Comparison of ENCODE assay signal across 8 mouse cellular contexts in the genomic region with DNA sequence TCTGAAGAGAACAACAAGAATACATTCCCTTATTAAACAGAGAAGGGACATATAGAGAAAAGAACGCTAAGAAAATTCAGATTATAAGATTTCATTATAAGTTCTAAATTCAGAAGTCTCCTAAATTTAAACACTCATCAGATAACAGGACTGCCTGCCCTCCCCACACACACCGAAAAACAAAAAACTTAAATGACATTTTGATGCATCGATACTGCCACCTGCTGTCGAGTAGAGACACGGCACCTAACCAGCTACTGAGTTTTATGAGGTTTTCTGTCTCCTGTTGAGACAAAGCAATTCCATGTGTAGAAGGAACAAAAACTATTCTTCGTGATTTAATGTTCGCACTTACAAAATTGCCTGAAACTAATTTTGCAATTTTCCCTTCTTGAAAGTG. TPM values are rescaled to one million over a fixed set of nuclear protein-coding genes. Genes with fewer than 3 reads are reported as not detected.
DNase-seq lines count a peak whose midpoint lies in the region; ATAC-seq and TF ChIP-seq lines count a peak whose summit lies in the region.

No protein-coding gene starts in this region.

- DNase-seq in c-Kit-positive CD71-positive TER-119-positive erythroid progenitor cells, embryonic 14.5 days (ENCODE audit: low spot score), result peak; percentile 88
- DNase-seq in heart, postnatal 10 days, result peak; percentile 70 to 76
- DNase-seq in kidney, postnatal 36 days, result peak; percentile 48 to 73
- DNase-seq in liver, embryonic 14.5 days (ENCODE audit: low read depth in 3 of 3, low spot score in 3 of 3), result peak; percentile 71 to 85 (median 73)
- DNase-seq in thymus, postnatal 14 days, result peak; percentile 40

- H3K36me3 ChIP-seq in E14TG2a.4 (ENCODE audit: insufficient read depth, low read length), result no peaks in the 10 kb centered on the region
- H3K36me3 ChIP-seq in forebrain, embryonic 13.5 days (ENCODE audit: poor library complexity, severe bottlenecking), result no peaks in the 10 kb centered on the region
- H3K36me3 ChIP-seq in liver, embryonic 14.5 days (replicated peaks; ENCODE audit: control insufficient read depth, insufficient read depth, low read depth), result no peaks in the 10 kb centered on the region
- no peaks in the 10 kb centered on the region for H3K36me3 ChIP-seq in neural tube, embryonic 12.5 days

- TF ChIP-seq EP300 in liver, embryonic 14.5 days (IDR thresholded peaks at IDR 0.05; ENCODE audit: low read depth), result 0 out of 2 replicates have a peak, but pooled peaks have one; percentile 2

- no peak overlapping the region for H3K4me3 ChIP-seq in E14TG2a.4 (replicated peaks; ENCODE audit: low read length)
- peak overlapping the region; percentile 40 for H3K4me3 ChIP-seq in forebrain, embryonic 13.5 days
- peak overlapping the region; percentile 41 to 54 for H3K4me3 ChIP-seq in liver, embryonic 14.5 days (ENCODE audit: insufficient read depth in 1 of 2, low read depth in 2 of 2, low read length in 2 of 2)
- H3K4me3 ChIP-seq in neural tube, embryonic 12.5 days, result 0 out of 2 replicates have a peak overlapping the region, but pooled peaks have one; percentile 30

- no peak overlapping the region for H3K27ac ChIP-seq in forebrain, embryonic 13.5 days
- peak overlapping the region; percentile 66 for H3K27ac ChIP-seq in liver, embryonic 14.5 days
- no peak overlapping the region for H3K27ac ChIP-seq in neural tube, embryonic 12.5 days

- peak; percentile 87 for ATAC-seq in forebrain, embryonic 13.5 days
- peak; percentile 77 for ATAC-seq in liver, embryonic 14.5 days (ENCODE audit: insufficient read depth)
- ATAC-seq in neural tube, embryonic 12.5 days (ENCODE audit: low FRiP score, low read depth), result peak; percentile 81

- intact Hi-C loops in heart, postnatal 10 days (cut with DNase I), result loop anchor here (1.0 to 5.0 kb wide), 3 partner anchors 114 to 519 kb away; no protein-coding TSS in a partner anchor

- TF ChIP-seq CTCF in E14TG2a.4 (conservative IDR thresholded peaks at IDR 0.05; ENCODE audit: low read length), result peak; percentile 74
- TF ChIP-seq CTCF in liver, embryonic 14.5 days (IDR thresholded peaks at IDR 0.05; ENCODE audit: low read depth), result peak; percentile 81

- H3K4me2 ChIP-seq in forebrain, embryonic 13.5 days, result peak overlapping the region; percentile 73
- H3K4me2 ChIP-seq in liver, embryonic 14.5 days (ENCODE audit: low read depth), result peak overlapping the region; percentile 88
- peak overlapping the region; percentile 66 for H3K4me2 ChIP-seq in neural tube, embryonic 12.5 days (replicated peaks)

- no peaks in the 10 kb centered on the region for H3K27me3 ChIP-seq in E14TG2a.4 (ENCODE audit: insufficient read depth, low read length)
- no peaks in the 10 kb centered on the region for H3K27me3 ChIP-seq in forebrain, embryonic 13.5 days
- no peaks in the 10 kb centered on the region for H3K27me3 ChIP-seq in liver, embryonic 14.5 days (ENCODE audit: control insufficient read depth, insufficient read depth, low read length)
- H3K27me3 ChIP-seq in neural tube, embryonic 12.5 days (replicated peaks), result no peaks in the 10 kb centered on the region

- no peaks in the 10 kb centered on the region for H3K9me3 ChIP-seq in E14TG2a.4 (ENCODE audit: low read length)
- H3K9me3 ChIP-seq in forebrain, embryonic 13.5 days (replicated peaks), result no peaks in the 10 kb centered on the region
- H3K9me3 ChIP-seq in liver, embryonic 14.5 days (ENCODE audit: control insufficient read depth, low read length), result no peaks in the 10 kb centered on the region
- no peaks in the 10 kb centered on the region for H3K9me3 ChIP-seq in neural tube, embryonic 12.5 days

- WGBS in forebrain, embryonic 13.5 days, result under 1% methylated on average over 7 of the region's 7 CpGs
- 1% methylated on average over 7 of the region's 7 CpGs for WGBS in liver, embryonic 14.5 days (ENCODE audit: insufficient replicate concordance)
- 2% methylated on average over 7 of the region's 7 CpGs for WGBS in neural tube, embryonic 12.5 days

- peaks cover 14% of the 10 kb centered on the region for H3K4me1 ChIP-seq in E14TG2a.4 (replicated peaks; ENCODE audit: low read depth, low read length)
- peaks cover 6% of the 10 kb centered on the region for H3K4me1 ChIP-seq in forebrain, embryonic 13.5 days
- peaks cover 11 to 22% of the 10 kb centered on the region in 2 experiments for H3K4me1 ChIP-seq in liver, embryonic 14.5 days (replicated peaks; ENCODE audit: control insufficient read depth in 2 of 2, insufficient read depth in 2 of 2, low read length in 1 of 2)
- H3K4me1 ChIP-seq in neural tube, embryonic 12.5 days, result no peaks in the 10 kb centered on the region

- H3K9ac ChIP-seq in forebrain, embryonic 13.5 days, result no peak overlapping the region
- peak overlapping the region; percentile 54 for H3K9ac ChIP-seq in liver, embryonic 14.5 days (replicated peaks)
- no peak overlapping the region for H3K9ac ChIP-seq in neural tube, embryonic 12.5 days

RNA-seq across cellular contexts. Expression of a gene that starts 23.2 kb away (rescaled TPM):
- polyA plus RNA-seq in forebrain, embryonic 13.5 days (2015; fragmentation: Nextera tagmentation; extraction: Ambion mirVana), result not detected in 2 replicates
- not detected for total RNA-seq in heart, postnatal 10 days (2021)
- polyA plus RNA-seq in liver, embryonic 14.5 days (2012; rRNA removed), result not detected in 2 replicates
- not detected in 2 replicates for polyA plus RNA-seq in liver, embryonic 14.5 days (2014; fragmentation: Nextera tagmentation; extraction: Ambion mirVana)
- not detected in 2 replicates for polyA plus RNA-seq in neural tube, embryonic 12.5 days (2016; fragmentation: Nextera tagmentation; extraction: Ambion mirVana)
